Mouse (Mus musculus) embryonic facial prominence, embryonic 14.5 days (tissue): ENCODE measurements around the gene Olfr1032. TPM values are rescaled to one million over a fixed set of nuclear protein-coding genes. Genes with fewer than 3 reads are reported as not detected.
"Not testable (repeated sequence)": the region's sequence is repeated elsewhere in the genome, so short reads cannot be mapped to it uniquely, and the experiment has no call there.

Source experiments
- ATAC-seq: fragments of 200-750 bp; cut with Nextera tagmentation; 2 replicates; pipeline ENCODE4 v1.8.0; 2017; ENCODE audit warnings: low read depth, moderate number of reproducible peaks, moderate TSS enrichment
- DNase-seq: peaks from one replicate; pipeline ENCODE4 v3.0.0-alpha.2; 2015; ENCODE audit warnings: low spot score
- H3K27ac ChIP-seq: fragments of 300-500 bp; sonication (generic); replicated peaks from 2 replicates; pipeline ENCODE4 v1.5.1; 2014; ENCODE audit warnings: low read depth, mild to moderate bottlenecking, low read length, moderate library complexity
- H3K27me3 ChIP-seq: fragments of 300-500 bp; sonication (generic); replicated peaks from 2 replicates; pipeline ENCODE4 v1.6.1; 2014; ENCODE audit warnings: low read length; ENCODE audit not compliant: control insufficient read depth, insufficient read depth
- H3K36me3 ChIP-seq: fragments of 300-500 bp; sonication (generic); 2 replicates; pipeline ENCODE4 v1.6.1; 2014; ENCODE audit warnings: low read length, mixed read lengths; ENCODE audit not compliant: control insufficient read depth, insufficient read depth
- H3K4me1 ChIP-seq: fragments of 300-500 bp; sonication (generic); 2 replicates; pipeline ENCODE4 v1.6.1; 2014; ENCODE audit warnings: antibody characterized with exemption, low read length; ENCODE audit not compliant: control insufficient read depth, insufficient read depth
- H3K4me2 ChIP-seq: fragments of 300-500 bp; sonication (generic); 2 replicates; pipeline ENCODE4 v1.6.1; 2014; ENCODE audit warnings: low read depth, mild to moderate bottlenecking, low read length, moderate library complexity, mixed read lengths
- H3K4me3 ChIP-seq: fragments of 300-500 bp; sonication (generic); 2 replicates; pipeline ENCODE4 v1.5.1; 2014; ENCODE audit warnings: low read depth, mild to moderate bottlenecking, low read length
- H3K9ac ChIP-seq: fragments of 300-500 bp; sonication (generic); 2 replicates; pipeline ENCODE4 v1.6.1; 2014; ENCODE audit warnings: low read depth, mild to moderate bottlenecking, low read length, moderate library complexity, mixed read lengths
- H3K9me3 ChIP-seq: fragments of 300-500 bp; sonication (generic); 2 replicates; pipeline ENCODE4 v1.6.1; 2016; ENCODE audit warnings: low read length; ENCODE audit not compliant: control insufficient read depth
- WGBS: fragments of 180-500 bp; shearing (Covaris S2); extraction: QIAGEN DNeasy Blood & Tissue Kit; methylation state at CpG from one replicate; pipeline ENCODE4 v1.1.7; 2014; 5-methylcytosine and 5-hydroxymethylcytosine counted together
- polyA plus RNA-seq: library from polyadenylated mRNA; unstranded; fragments of >200 nt; fragmentation: Nextera tagmentation; extraction: Ambion mirVana; gene quantifications from 2 replicates; pipeline ENCODE4 v1.2.1, GENCODE M21; 2014

Olfr1032 gene
- not detected in 2 replicates for polyA plus RNA-seq

GRCm38 (mm10) chr2:86005240-86005639 is at the start of gene Olfr1032:
TSS of gene Olfr1032 (plus strand) at chr2:86005540.
- H3K27ac ChIP-seq = no peak within 1 kb of the TSS
- no peak within 1 kb of the TSS for H3K4me3 ChIP-seq
- DNase-seq = no peak
- H3K9me3 ChIP-seq = no peaks in the 10 kb centered on the region
- no peak for ATAC-seq
- H3K4me1 ChIP-seq = no peaks in the 10 kb centered on the region
- 75% methylated on average over 7 of the region's 7 CpGs for WGBS
- H3K27me3 ChIP-seq = no peaks in the 10 kb centered on the region
- H3K9ac ChIP-seq = no peak within 1 kb of the TSS
- H3K36me3 ChIP-seq = no peaks in the 10 kb centered on the region
- H3K4me2 ChIP-seq = no peak within 1 kb of the TSS

GRCm38 (mm10) chr2:85973595-85973994 is 31.7 kb upstream of the Olfr1032 start, which contains the start of gene Olfr1029:
TSS of gene Olfr1029 (plus strand) at chr2:85973895.
- no peak within 1 kb of the TSS for H3K27ac ChIP-seq
- 83% methylated on average over 2 of the region's 2 CpGs for WGBS
- H3K4me1 ChIP-seq = no peaks in the 10 kb centered on the region
- DNase-seq = no peak
- H3K9me3 ChIP-seq = no peaks in the 10 kb centered on the region
- no peaks in the 10 kb centered on the region for H3K27me3 ChIP-seq
- H3K36me3 ChIP-seq = no peaks in the 10 kb centered on the region
- no peak within 1 kb of the TSS for H3K4me3 ChIP-seq
- no peak within 1 kb of the TSS for H3K4me2 ChIP-seq
- no peak for ATAC-seq
- no peak within 1 kb of the TSS for H3K9ac ChIP-seq

- Histone ChIP-seq H3K9ac (no peak within 1 kb of the TSS), H3K4me3 (no peak within 1 kb of the TSS), H3K27me3 (no peaks in the 10 kb centered on the region), H3K4me1 (no peaks in the 10 kb centered on the region), H3K9me3 (no peaks in the 10 kb centered on the region), H3K27ac (no peak within 1 kb of the TSS), H3K36me3 (no peaks in the 10 kb centered on the region), H3K4me2 (no peak within 1 kb of the TSS)
- no peak for DNase-seq
- WGBS = 61% methylated on average over 1 of the region's 1 CpGs
- no peak for ATAC-seq
Observed at GRCm38 (mm10) chr2:85978976-85979375, 26.4 kb upstream of the Olfr1032 start, which contains the start of gene Olfr1030. TSS of gene Olfr1030 (plus strand) at chr2:85979276.

- Histone ChIP-seq H3K4me3 (no peak within 1 kb of the TSS), H3K4me2 (no peak within 1 kb of the TSS), H3K9ac (no peak within 1 kb of the TSS), H3K36me3 (no peaks in the 10 kb centered on the region), H3K27ac (no peak within 1 kb of the TSS), H3K27me3 (no peaks in the 10 kb centered on the region), H3K9me3 (no peaks in the 10 kb centered on the region), H3K4me1 (no peaks in the 10 kb centered on the region)
- DNase-seq = no peak
- 50% methylated on average over 3 of the region's 3 CpGs for WGBS
- no peak for ATAC-seq
Observed at GRCm38 (mm10) chr2:85990004-85990403, 15.3 kb upstream of the Olfr1032 start, which contains the start of gene Olfr1031. TSS of gene Olfr1031 (plus strand) at chr2:85990304.

- H3K27ac ChIP-seq, H3K9me3 ChIP-seq, ATAC-seq, H3K4me1 ChIP-seq, H3K36me3 ChIP-seq, H3K27me3 ChIP-seq: not testable (repeated sequence)
- 2% methylated on average over 10 of the region's 11 CpGs for WGBS
- Histone ChIP-seq H3K9ac (peak within 1 kb of the TSS; percentile 51), H3K4me2 (peak within 1 kb of the TSS; percentile 48), H3K4me3 (peak within 1 kb of the TSS; percentile 35)
- DNase-seq = peak; percentile 66
Observed at GRCm38 (mm10) chr2:86020406-86020805, 15.1 kb downstream of the Olfr1032 start, which contains the start of gene Olfr1033. TSS of gene Olfr1033 (plus strand) at chr2:86020633.

- not testable (repeated sequence) for H3K36me3 ChIP-seq, H3K27me3 ChIP-seq, H3K27ac ChIP-seq, H3K9me3 ChIP-seq, H3K4me3 ChIP-seq, ATAC-seq, H3K4me2 ChIP-seq, H3K4me1 ChIP-seq, H3K9ac ChIP-seq, DNase-seq
- WGBS = 73% methylated on average over 3 of the region's 9 CpGs
Observed at GRCm38 (mm10) chr2:86021518-86021917, 16.2 kb downstream of the Olfr1032 start.

- Histone ChIP-seq H3K4me2 (no peak within 1 kb of the TSS), H3K9ac (no peak within 1 kb of the TSS), H3K9me3 (no peaks in the 10 kb centered on the region), H3K4me3 (no peak within 1 kb of the TSS), H3K27me3 (no peaks in the 10 kb centered on the region), H3K4me1 (no peaks in the 10 kb centered on the region), H3K36me3 (no peaks in the 10 kb centered on the region), H3K27ac (no peak within 1 kb of the TSS)
- DNase-seq (no peak), ATAC-seq (no peak)
Observed at GRCm38 (mm10) chr2:86045561-86045960, 40.2 kb downstream of the Olfr1032 start, which contains the start of gene Olfr1034. TSS of gene Olfr1034 (plus strand) at chr2:86045861.

- not testable (repeated sequence) for H3K4me1 ChIP-seq, ATAC-seq, H3K4me3 ChIP-seq, H3K27ac ChIP-seq, H3K27me3 ChIP-seq, H3K9ac ChIP-seq, H3K4me2 ChIP-seq, DNase-seq, H3K9me3 ChIP-seq, H3K36me3 ChIP-seq
Observed at GRCm38 (mm10) chr2:86050777-86051176, 45.4 kb downstream of the Olfr1032 start.
